Mouse (Mus musculus): ENCODE measurements around the gene Gm21983.

Gene Gm21983

GRCm38 (mm10) chr7:27180837-27181695 is at the start of gene Gm21983, which contains the start of gene Mia:
Gene Gm21983, minus strand, starts transcription at chr7:27181086.
Gene Mia, minus strand, starts transcription at chr7:27181157.
- no peak for DNase-seq

GRCm38 (mm10) chr7:27228865-27229264 is 48.0 kb upstream of the Gm21983 start:
- no peak for DNase-seq

GRCm38 (mm10) chr7:27228281-27228821 is 47.5 kb upstream of the Gm21983 start, which contains the start of gene Itpkc:
Gene Itpkc, minus strand, starts transcription at chr7:27228661.
- peak; percentile 90 for DNase-seq

- no peak for DNase-seq
Measured at GRCm38 (mm10) chr7:27227676-27228075, 46.8 kb upstream of the Gm21983 start.

GRCm38 (mm10) chr7:27227276-27227675 is 46.4 kb upstream of the Gm21983 start:
- DNase-seq: no peak

- DNase-seq: no peak
Measured at GRCm38 (mm10) chr7:27224877-27225575, 44.1 kb upstream of the Gm21983 start.

GRCm38 (mm10) chr7:27222538-27222937 is 41.7 kb upstream of the Gm21983 start:
- no peak for DNase-seq

- no peak for DNase-seq
Measured at GRCm38 (mm10) chr7:27221939-27222338, 41.1 kb upstream of the Gm21983 start.

GRCm38 (mm10) chr7:27219937-27220336 is 39.1 kb upstream of the Gm21983 start:
- DNase-seq: no peak

- DNase-seq: no peak
Measured at GRCm38 (mm10) chr7:27218586-27218985, 37.7 kb upstream of the Gm21983 start.

GRCm38 (mm10) chr7:27212626-27213025 is 31.7 kb upstream of the Gm21983 start:
- DNase-seq: no peak

GRCm38 (mm10) chr7:27203730-27204449 is 23.0 kb upstream of the Gm21983 start:
- DNase-seq: no peak

GRCm38 (mm10) chr7:27198779-27199178 is 17.9 kb upstream of the Gm21983 start:
- no peak for DNase-seq

- no peak for DNase-seq
Measured at GRCm38 (mm10) chr7:27198355-27198754, 17.5 kb upstream of the Gm21983 start.

- DNase-seq: no peak
Measured at GRCm38 (mm10) chr7:27197634-27198033, 16.7 kb upstream of the Gm21983 start.

GRCm38 (mm10) chr7:27197136-27197535 is 16.2 kb upstream of the Gm21983 start:
- no peak for DNase-seq

- peak; percentile 92 for DNase-seq
Measured at GRCm38 (mm10) chr7:27195681-27196611, 15.1 kb upstream of the Gm21983 start, which contains the start of the genes BC024978 and Snrpa. Gene BC024978, plus strand, starts transcription at chr7:27195781. Gene Snrpa, minus strand, starts transcription at chr7:27196271.

GRCm38 (mm10) chr7:27193731-27194130 is 12.8 kb upstream of the Gm21983 start:
- DNase-seq: no peak

GRCm38 (mm10) chr7:27192434-27192833 is 11.5 kb upstream of the Gm21983 start:
- DNase-seq: no peak

- DNase-seq: peak; percentile 17
Measured at GRCm38 (mm10) chr7:27189271-27189931, 8.5 kb upstream of the Gm21983 start.

GRCm38 (mm10) chr7:27185986-27186385 is 5.1 kb upstream of the Gm21983 start:
- DNase-seq: no peak

Measured in thymus, postnatal 25 days (tissue).